8 mouse cellular contexts compared by ENCODE assay signal in the genomic region with DNA sequence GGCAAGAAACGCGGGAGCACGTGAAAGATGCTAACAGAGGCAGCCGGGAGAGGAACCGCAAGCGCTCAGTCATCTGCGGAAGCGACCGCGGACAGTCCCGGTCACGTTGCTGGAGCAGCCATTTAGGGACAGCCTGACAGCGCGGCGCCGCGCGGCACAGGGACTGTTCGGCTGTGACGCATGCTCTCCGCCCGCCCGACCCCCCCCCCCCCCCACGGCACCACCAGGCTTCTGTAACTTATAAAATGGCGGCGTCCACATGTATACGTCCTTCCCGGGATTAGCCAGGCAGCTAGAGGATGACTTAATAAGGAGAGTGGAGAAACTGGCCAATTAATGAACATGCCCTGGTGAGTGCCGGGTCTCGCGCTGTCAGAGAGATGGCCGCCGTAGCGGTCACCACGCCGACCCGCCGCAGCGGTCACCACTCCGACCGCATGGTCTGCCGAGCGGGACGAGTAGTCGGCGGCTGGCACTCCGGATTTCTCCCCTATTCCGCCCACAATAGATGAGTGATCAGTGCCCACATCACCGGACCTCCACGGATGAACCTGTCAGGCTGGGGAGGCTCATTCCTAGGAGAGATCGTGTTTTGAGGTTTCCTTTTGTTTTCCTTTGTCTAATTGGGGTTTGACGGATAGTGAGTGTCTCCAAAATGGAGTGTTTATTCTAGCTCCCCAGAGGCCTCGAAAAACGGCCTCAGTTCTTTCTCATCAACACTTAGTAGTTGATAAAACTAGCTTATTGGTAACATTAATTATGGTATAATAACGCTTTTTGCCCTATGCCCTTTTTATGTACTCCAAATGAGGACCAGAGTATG.
A peak's percentile ranks its signal among the peaks of the same experiment; 100 is the strongest.
DNase-seq lines count a peak whose midpoint lies in the region; ATAC-seq lines count a peak whose summit lies in the region.

No protein-coding gene starts in this region.

- no peaks in the 10 kb centered on the region for H3K36me3 ChIP-seq in hindbrain, embryonic 11.5 days (ENCODE audit: control insufficient read depth, insufficient read depth, low read length)

- no peaks in the 10 kb centered on the region for H3K27me3 ChIP-seq in hindbrain, embryonic 11.5 days (ENCODE audit: control insufficient read depth, insufficient read depth, low read length)

- under 1% methylated on average over 48 of the region's 55 CpGs for WGBS in hindbrain, embryonic 11.5 days

- H3K4me3 ChIP-seq in hindbrain, embryonic 11.5 days (ENCODE audit: low read depth, low read length) = peak overlapping the region; percentile 54

- H3K9ac ChIP-seq in hindbrain, embryonic 11.5 days (ENCODE audit: low read depth, low read length) = peak overlapping the region; percentile 91

- DNase-seq in Muller cell, postnatal 12 days (ENCODE audit: inconsistent ontology term) = peak; percentile 83
- DNase-seq in cerebellum, postnatal 10 days = peak; percentile 77 to 91
- peak; percentile 70 to 78 for DNase-seq in frontal cortex, postnatal 10 days (ENCODE audit: low spot score in 2 of 2)
- peak; percentile 79 for DNase-seq in hindbrain, embryonic 11.5 days (ENCODE audit: low spot score)
- DNase-seq in layer of hippocampus, postnatal 25 days (ENCODE audit: extremely low spot score in 1 of 2, low spot score in 1 of 2) = peak; percentile 66 to 67
- peak; percentile 52 for DNase-seq in lung, postnatal 14 days
- peak; percentile 58 for DNase-seq in ovary, postnatal 14 days (ENCODE audit: low spot score)
- peak; percentile 83 for DNase-seq in thymus, postnatal 0 days (ENCODE audit: low spot score)

- ATAC-seq in hindbrain, embryonic 11.5 days (ENCODE audit: low FRiP score) = peak; percentile 97

- H3K27ac ChIP-seq in hindbrain, embryonic 11.5 days (ENCODE audit: low read depth, low read length) = peak overlapping the region; percentile 96

- H3K9me3 ChIP-seq in hindbrain, embryonic 11.5 days (ENCODE audit: control insufficient read depth, low read length) = no peaks in the 10 kb centered on the region

- peak overlapping the region; percentile 42 for H3K4me2 ChIP-seq in hindbrain, embryonic 11.5 days (replicated peaks; ENCODE audit: low read depth, low read length)

- 0 out of 2 replicates have a peak, but pooled peaks cover 3% of the 10 kb centered on the region for H3K4me1 ChIP-seq in hindbrain, embryonic 11.5 days (replicated peaks; ENCODE audit: control insufficient read depth, insufficient read depth, low read length)

Comparison
In these comparisons a context has a peak if more than half of its experiments do, and no peak if none do; other contexts are left out.
1. Peak in every context shown above with its lines: DNase-seq, ATAC-seq, H3K4me3 ChIP-seq and H3K27ac ChIP-seq.